Mouse (Mus musculus): ENCODE results near the gene Gm9639. TPM values are rescaled to one million over a fixed set of nuclear protein-coding genes. Genes with fewer than 3 reads are reported as not detected.
"Not testable (repeated sequence)": the region's sequence is repeated elsewhere in the genome, so short reads cannot be mapped to it uniquely, and the experiment has no call there.

Gene Gm9639
- polyA plus RNA-seq, 1 experiment from 2014 or later = not detected

DNA sequence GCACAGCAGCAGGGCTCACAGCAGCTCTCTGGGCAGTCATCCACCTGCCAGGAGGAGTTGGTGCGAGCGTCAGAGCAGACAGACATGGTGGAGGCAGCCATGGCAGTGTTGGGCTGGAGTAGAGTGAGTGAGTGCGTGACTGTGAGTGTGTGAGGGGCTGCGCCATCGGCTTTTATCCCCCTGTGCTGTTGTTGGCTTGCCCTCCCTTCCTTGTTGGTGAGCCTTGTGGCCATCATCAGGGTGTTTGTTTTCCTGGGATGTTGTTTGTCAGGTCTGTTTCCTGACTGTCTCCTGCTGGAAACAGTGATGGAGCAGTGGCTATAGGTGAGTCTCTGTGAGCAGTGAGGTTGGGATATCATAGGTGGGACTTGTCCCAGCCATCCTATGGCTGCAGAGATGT, 16.9 kb upstream of the Gm9639 start, which contains the start of gene Gm9507:
TSS of gene Gm9507 (minus strand) at position 101 of the 400 bp plus-strand sequence.
- ATAC-seq (replicated peaks; ENCODE audit: insufficient number of reproducible peaks, low FRiP score, low TSS enrichment, low read depth) = no peak
- Histone ChIP-seq H3K27me3 (ENCODE audit: control insufficient read depth, insufficient read depth, low read length) (no peaks in the 10 kb centered on the region), H3K9me3 (replicated peaks; ENCODE audit: control insufficient read depth, low read length) (no peaks in the 10 kb centered on the region), H3K4me2 (ENCODE audit: low read depth, low read length) (no peak within 1 kb of the TSS), H3K4me1 (ENCODE audit: control insufficient read depth, insufficient read depth, low read length) (no peaks in the 10 kb centered on the region), H3K36me3 (replicated peaks; ENCODE audit: control insufficient read depth, insufficient read depth, low read depth, low read length) (no peaks in the 10 kb centered on the region), H3K4me3 (ENCODE audit: low read depth, low read length) (no peak within 1 kb of the TSS), H3K9ac (replicated peaks; ENCODE audit: low read length) (no peak within 1 kb of the TSS), H3K27ac (replicated peaks; ENCODE audit: low read depth, low read length) (no peak within 1 kb of the TSS)
- no peak for DNase-seq (ENCODE audit: low spot score)
- WGBS = 66% methylated on average over 5 of the region's 5 CpGs

DNA sequence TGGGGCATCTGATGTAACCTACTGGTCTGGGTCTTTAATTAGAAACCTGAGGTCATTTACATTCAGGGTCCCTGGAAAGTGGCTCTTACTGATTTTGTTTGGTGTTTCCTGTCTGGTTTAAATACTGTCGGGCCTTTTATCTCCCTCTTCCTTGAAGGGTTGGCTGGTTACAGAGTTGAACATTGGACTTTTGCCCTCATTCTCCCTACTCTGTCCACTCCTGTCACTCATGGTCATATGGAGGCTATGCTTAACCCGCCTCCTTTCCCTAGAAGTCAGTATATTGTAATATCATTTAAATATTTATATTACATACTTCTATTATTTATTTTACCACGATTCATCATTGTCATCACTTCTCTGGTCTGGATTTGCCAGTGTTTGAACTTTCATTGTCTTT, 9.2 kb upstream of the Gm9639 start:
- H3K9ac ChIP-seq (replicated peaks; ENCODE audit: low read length) = no peak overlapping the region
- DNase-seq (ENCODE audit: low spot score) (no peak), ATAC-seq (replicated peaks; ENCODE audit: insufficient number of reproducible peaks, low FRiP score, low TSS enrichment, low read depth) (no peak)
- H3K4me1 ChIP-seq (ENCODE audit: control insufficient read depth, insufficient read depth, low read length) = no peaks in the 10 kb centered on the region
- no peaks in the 10 kb centered on the region for H3K27me3 ChIP-seq (ENCODE audit: control insufficient read depth, insufficient read depth, low read length)
- H3K9me3 ChIP-seq (replicated peaks; ENCODE audit: control insufficient read depth, low read length) = no peaks in the 10 kb centered on the region
- no peak overlapping the region for H3K4me2 ChIP-seq (ENCODE audit: low read depth, low read length)
- WGBS = 82% methylated on average over 3 of the region's 3 CpGs
- H3K4me3 ChIP-seq (ENCODE audit: low read depth, low read length) = no peak overlapping the region
- no peaks in the 10 kb centered on the region for H3K36me3 ChIP-seq (replicated peaks; ENCODE audit: control insufficient read depth, insufficient read depth, low read depth, low read length)
- H3K27ac ChIP-seq (replicated peaks; ENCODE audit: low read depth, low read length) = no peak overlapping the region

DNA sequence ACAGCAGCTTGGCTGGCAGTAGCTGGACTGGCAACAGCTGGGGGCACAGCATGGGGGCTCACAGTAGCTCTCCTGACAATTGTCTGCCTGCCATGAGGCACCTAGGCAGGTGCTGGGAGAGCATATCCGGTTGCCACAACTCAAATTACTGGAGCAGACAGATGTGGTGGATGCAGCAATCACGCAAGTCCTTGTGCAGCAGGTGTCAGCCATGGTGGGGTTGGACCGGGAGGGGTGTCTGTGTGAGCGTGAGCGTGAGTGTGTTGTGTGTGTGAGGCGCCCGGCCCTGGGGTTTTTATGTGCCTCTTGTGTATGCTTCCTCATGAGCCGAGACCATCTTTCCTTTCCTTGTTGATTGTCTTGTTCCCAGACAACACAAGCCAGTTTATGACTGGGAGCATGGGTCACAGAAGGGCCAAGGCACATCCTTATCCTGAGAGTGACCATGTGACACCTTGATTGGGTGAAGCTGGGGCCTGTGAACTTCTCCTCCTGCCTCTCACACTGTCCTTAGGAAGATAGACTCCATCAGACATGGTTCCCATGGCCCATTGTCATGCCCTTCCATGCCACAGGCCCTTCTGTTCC, 4.1 kb upstream of the Gm9639 start, which contains the start of gene Gm19668:
TSS of gene Gm19668 (minus strand) at position 213 of the 588 bp plus-strand sequence.
- 53% methylated on average over 8 of the region's 8 CpGs for WGBS
- no peak for DNase-seq (ENCODE audit: low spot score)
- H3K27me3 ChIP-seq (ENCODE audit: control insufficient read depth, insufficient read depth, low read length) = no peaks in the 10 kb centered on the region
- H3K36me3 ChIP-seq (replicated peaks; ENCODE audit: control insufficient read depth, insufficient read depth, low read depth, low read length) = no peaks in the 10 kb centered on the region
- H3K4me3 ChIP-seq (ENCODE audit: low read depth, low read length) = no peak within 1 kb of the TSS
- H3K4me1 ChIP-seq (ENCODE audit: control insufficient read depth, insufficient read depth, low read length) = no peaks in the 10 kb centered on the region
- no peak within 1 kb of the TSS for H3K9ac ChIP-seq (replicated peaks; ENCODE audit: low read length)
- H3K4me2 ChIP-seq (ENCODE audit: low read depth, low read length) = no peak within 1 kb of the TSS
- no peaks in the 10 kb centered on the region for H3K9me3 ChIP-seq (replicated peaks; ENCODE audit: control insufficient read depth, low read length)
- ATAC-seq (replicated peaks; ENCODE audit: insufficient number of reproducible peaks, low FRiP score, low TSS enrichment, low read depth) = no peak
- no peak within 1 kb of the TSS for H3K27ac ChIP-seq (replicated peaks; ENCODE audit: low read depth, low read length)

DNA sequence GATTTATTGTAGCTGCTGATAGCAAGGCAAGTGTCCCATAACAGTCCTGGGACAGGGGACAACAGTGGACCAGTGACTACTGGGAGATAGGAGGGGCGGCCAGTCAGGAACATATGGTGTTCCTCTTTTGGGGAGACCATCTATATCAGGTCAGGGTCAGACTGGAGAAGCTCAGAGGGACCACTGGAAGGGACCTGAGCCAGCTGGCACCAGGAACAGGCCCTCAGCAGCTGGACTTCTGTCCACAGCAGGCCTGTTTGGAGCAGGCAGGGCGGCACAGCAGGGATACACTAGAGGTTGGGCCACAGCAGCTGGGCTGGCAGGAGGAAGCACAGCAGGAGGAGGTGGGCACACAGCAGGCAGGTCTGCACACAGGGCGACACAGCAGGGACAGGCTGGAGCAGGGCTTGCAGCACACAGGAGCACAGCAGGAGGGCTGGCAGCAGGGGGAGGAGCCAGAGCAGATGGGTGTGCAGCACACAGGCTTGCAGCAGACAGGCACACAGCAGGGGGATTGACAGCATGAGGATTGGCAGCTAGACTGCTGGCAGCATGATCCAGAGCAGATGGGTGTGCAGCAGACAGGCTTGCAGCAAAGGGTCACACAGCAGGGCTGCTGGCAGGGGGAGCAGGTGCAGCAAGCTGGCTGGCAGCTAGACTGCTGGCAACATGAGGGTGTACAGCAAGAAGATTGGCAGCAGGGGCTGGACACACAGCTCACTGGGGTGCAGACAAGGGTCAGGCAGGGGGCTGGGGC, 3.5 kb upstream of the Gm9639 start:
- H3K4me1 ChIP-seq (ENCODE audit: control insufficient read depth, insufficient read depth, low read length); H3K36me3 ChIP-seq (replicated peaks; ENCODE audit: control insufficient read depth, insufficient read depth, low read depth, low read length); H3K4me2 ChIP-seq (ENCODE audit: low read depth, low read length); DNase-seq (ENCODE audit: low spot score); H3K9ac ChIP-seq (replicated peaks; ENCODE audit: low read length); H3K4me3 ChIP-seq (ENCODE audit: low read depth, low read length); H3K9me3 ChIP-seq (replicated peaks; ENCODE audit: control insufficient read depth, low read length); H3K27ac ChIP-seq (replicated peaks; ENCODE audit: low read depth, low read length); H3K27me3 ChIP-seq (ENCODE audit: control insufficient read depth, insufficient read depth, low read length); ATAC-seq (replicated peaks; ENCODE audit: insufficient number of reproducible peaks, low FRiP score, low TSS enrichment, low read depth): not testable (repeated sequence)
- 53% methylated on average over 2 of the region's 3 CpGs for WGBS

DNA sequence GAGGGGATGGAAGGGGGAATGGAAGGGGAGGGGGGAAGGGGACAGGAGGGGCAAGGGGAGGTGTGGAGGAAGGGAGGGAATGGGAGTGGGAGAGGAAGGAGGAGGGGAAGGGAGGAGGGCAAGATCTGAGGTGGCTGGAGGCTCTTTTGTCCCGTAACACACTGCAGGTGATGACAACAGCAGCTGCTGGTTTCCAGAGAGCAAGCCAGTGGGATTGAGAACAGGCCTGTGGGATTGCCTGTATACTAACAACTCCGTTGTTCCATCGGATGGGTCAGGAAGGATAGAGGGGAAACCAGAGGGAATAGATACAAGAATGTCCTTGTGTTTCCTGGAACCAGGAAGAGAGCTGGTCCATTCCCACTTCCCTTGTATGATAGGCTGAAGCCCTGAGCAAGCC, 2.8 kb upstream of the Gm9639 start:
- DNase-seq (ENCODE audit: low spot score) (no peak), ATAC-seq (replicated peaks; ENCODE audit: insufficient number of reproducible peaks, low FRiP score, low TSS enrichment, low read depth) (no peak)
- Histone ChIP-seq H3K9ac (replicated peaks; ENCODE audit: low read length) (no peak overlapping the region), H3K4me3 (ENCODE audit: low read depth, low read length) (no peak overlapping the region), H3K36me3 (replicated peaks; ENCODE audit: control insufficient read depth, insufficient read depth, low read depth, low read length) (no peaks in the 10 kb centered on the region), H3K9me3 (replicated peaks; ENCODE audit: control insufficient read depth, low read length) (no peaks in the 10 kb centered on the region), H3K4me1 (ENCODE audit: control insufficient read depth, insufficient read depth, low read length) (no peaks in the 10 kb centered on the region), H3K27ac (replicated peaks; ENCODE audit: low read depth, low read length) (no peak overlapping the region), H3K27me3 (ENCODE audit: control insufficient read depth, insufficient read depth, low read length) (no peaks in the 10 kb centered on the region), H3K4me2 (ENCODE audit: low read depth, low read length) (no peak overlapping the region)
- 16% methylated on average over 3 of the region's 3 CpGs for WGBS

DNA sequence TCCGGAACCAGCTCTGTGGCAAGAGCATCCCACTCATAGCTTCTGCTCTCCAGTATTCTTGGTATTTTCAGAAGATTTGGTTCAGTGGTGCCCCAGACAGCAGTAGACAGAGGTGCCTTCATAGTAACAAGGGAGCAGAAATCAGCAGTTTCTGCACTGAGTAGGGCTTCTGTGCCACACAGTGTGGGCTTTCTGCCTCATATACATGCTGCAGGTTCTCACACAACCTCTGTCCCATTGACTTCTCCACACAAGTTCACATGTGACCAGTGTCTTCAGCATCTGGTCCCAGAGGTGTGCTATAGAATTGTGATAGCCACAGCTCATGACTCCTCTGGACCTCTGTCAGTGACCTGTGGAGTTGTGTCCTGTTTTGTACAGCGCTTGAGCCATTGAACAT, 6.3 kb downstream of the Gm9639 start:
- H3K9me3 ChIP-seq (replicated peaks; ENCODE audit: control insufficient read depth, low read length) = no peaks in the 10 kb centered on the region
- H3K4me2 ChIP-seq (ENCODE audit: low read depth, low read length) = no peak overlapping the region
- H3K9ac ChIP-seq (replicated peaks; ENCODE audit: low read length) = no peak overlapping the region
- H3K27me3 ChIP-seq (ENCODE audit: control insufficient read depth, insufficient read depth, low read length) = no peaks in the 10 kb centered on the region
- no peak overlapping the region for H3K4me3 ChIP-seq (ENCODE audit: low read depth, low read length)
- H3K4me1 ChIP-seq (ENCODE audit: control insufficient read depth, insufficient read depth, low read length) = no peaks in the 10 kb centered on the region
- H3K36me3 ChIP-seq (replicated peaks; ENCODE audit: control insufficient read depth, insufficient read depth, low read depth, low read length) = no peaks in the 10 kb centered on the region
- DNase-seq (ENCODE audit: low spot score) (no peak), ATAC-seq (replicated peaks; ENCODE audit: insufficient number of reproducible peaks, low FRiP score, low TSS enrichment, low read depth) (no peak)
- H3K27ac ChIP-seq (replicated peaks; ENCODE audit: low read depth, low read length) = no peak overlapping the region
- 82% methylated on average over 2 of the region's 2 CpGs for WGBS

DNA sequence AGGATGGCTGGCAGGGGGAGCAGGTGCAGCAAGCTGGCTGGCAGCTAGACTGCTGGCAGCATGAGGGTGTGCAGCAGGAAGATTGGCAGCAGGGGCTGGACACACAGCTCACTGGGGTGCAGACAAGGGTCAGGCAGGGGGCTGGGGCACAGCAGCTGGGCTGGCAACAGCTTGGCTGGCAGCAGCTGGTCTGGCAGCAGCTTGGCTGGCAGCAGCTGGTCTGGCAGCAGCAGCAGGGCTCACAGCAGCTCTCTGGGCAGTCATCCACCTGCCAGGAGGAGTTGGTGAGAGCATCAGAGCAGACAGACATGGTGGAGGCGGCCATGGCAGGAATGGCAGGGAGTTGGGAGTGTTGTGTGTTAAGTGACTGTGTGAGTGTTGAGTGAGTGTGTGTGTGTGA, 7.0 kb downstream of the Gm9639 start, which contains the start of gene Gm7137:
TSS of gene Gm7137 (minus strand) at position 325 of the 400 bp plus-strand sequence.
- not testable (repeated sequence) for H3K27me3 ChIP-seq (ENCODE audit: control insufficient read depth, insufficient read depth, low read length); ATAC-seq (replicated peaks; ENCODE audit: insufficient number of reproducible peaks, low FRiP score, low TSS enrichment, low read depth); H3K4me3 ChIP-seq (ENCODE audit: low read depth, low read length); H3K27ac ChIP-seq (replicated peaks; ENCODE audit: low read depth, low read length); H3K4me2 ChIP-seq (ENCODE audit: low read depth, low read length); DNase-seq (ENCODE audit: low spot score); H3K9ac ChIP-seq (replicated peaks; ENCODE audit: low read length); H3K36me3 ChIP-seq (replicated peaks; ENCODE audit: control insufficient read depth, insufficient read depth, low read depth, low read length); H3K9me3 ChIP-seq (replicated peaks; ENCODE audit: control insufficient read depth, low read length); H3K4me1 ChIP-seq (ENCODE audit: control insufficient read depth, insufficient read depth, low read length)
- no CpG with 5 or more reads among the region's 1 CpGs for whole genome bisulfite sequencing

DNA sequence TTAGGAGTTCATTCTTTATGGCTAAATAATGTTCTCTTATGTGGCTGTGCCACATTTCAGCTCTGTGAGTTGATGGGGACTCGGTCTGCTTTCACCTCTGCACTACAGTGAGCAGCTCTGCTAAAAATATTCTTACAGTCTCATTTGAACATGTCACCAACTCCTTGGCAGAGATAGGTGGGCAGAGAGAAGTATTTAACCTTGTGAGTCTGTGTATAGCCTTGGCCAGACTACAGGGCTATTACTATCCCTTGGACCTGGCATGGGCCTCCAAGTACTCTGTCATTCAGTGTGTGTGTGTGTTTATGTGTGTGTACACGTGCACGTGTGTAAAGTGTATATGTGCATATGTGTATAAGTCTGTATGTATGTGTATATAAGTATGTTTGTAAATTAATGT, 11.5 kb downstream of the Gm9639 start:
- H3K4me2 ChIP-seq (ENCODE audit: low read depth, low read length); H3K4me3 ChIP-seq (ENCODE audit: low read depth, low read length); DNase-seq (ENCODE audit: low spot score); H3K4me1 ChIP-seq (ENCODE audit: control insufficient read depth, insufficient read depth, low read length); H3K9ac ChIP-seq (replicated peaks; ENCODE audit: low read length); H3K9me3 ChIP-seq (replicated peaks; ENCODE audit: control insufficient read depth, low read length); H3K27me3 ChIP-seq (ENCODE audit: control insufficient read depth, insufficient read depth, low read length); H3K27ac ChIP-seq (replicated peaks; ENCODE audit: low read depth, low read length); H3K36me3 ChIP-seq (replicated peaks; ENCODE audit: control insufficient read depth, insufficient read depth, low read depth, low read length); ATAC-seq (replicated peaks; ENCODE audit: insufficient number of reproducible peaks, low FRiP score, low TSS enrichment, low read depth): not testable (repeated sequence)
- 82% methylated on average over 1 of the region's 3 CpGs for WGBS

All from embryonic facial prominence, embryonic 11.5 days (tissue).